Mouse (Mus musculus) adrenal gland, postnatal 36 days (tissue): ENCODE measurements around the gene 2010003K11Rik. TPM values are rescaled to one million over a fixed set of nuclear protein-coding genes. Genes with fewer than 3 reads are reported as not detected.
"Not testable (repeated sequence)": the region's sequence is repeated elsewhere in the genome, so short reads cannot be mapped to it uniquely, and the experiment has no call there.

Source experiments
- DNase-seq, 2 experiments: peaks; one replicate each; pipeline ENCODE4 v3.0.0; 2021; ENCODE audit warnings: mixed read lengths in 1 of 2
- total RNA-seq, 2 experiments: library from RNA; stranded (reverse); gene quantifications; 2 replicates each; pipeline ENCODE4 v1.2.3; 2021

Gene 2010003K11Rik
- total RNA-seq, 2 experiments from 2014 or later = 25.2 to 36.9 TPM

- no peak for DNase-seq
These were observed 36.4 kb downstream of the 2010003K11Rik start for GRCm38 (mm10) chr19:4461981-4462380.

DNA sequence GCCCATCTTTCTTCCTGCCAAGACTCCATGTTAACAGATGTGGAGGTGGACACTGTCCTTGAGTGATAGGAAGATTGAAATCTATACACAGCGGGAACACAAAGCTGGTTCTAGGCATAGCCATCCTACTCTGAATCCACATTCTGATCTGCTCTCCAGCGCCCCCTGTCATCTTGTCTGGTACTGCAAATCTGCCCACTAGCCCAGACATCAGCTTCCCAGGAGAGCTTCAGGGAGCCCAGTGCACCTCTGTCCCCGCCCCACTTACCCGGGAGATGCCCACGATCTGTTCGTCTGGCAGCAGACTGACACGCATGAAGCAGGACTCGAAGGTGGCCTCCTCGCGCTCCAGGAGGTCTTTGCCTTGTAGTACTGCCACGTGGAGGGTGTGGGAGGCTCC is 42.2 kb downstream of the 2010003K11Rik start:
- DNase-seq = peak; percentile 67 to 74

DNA sequence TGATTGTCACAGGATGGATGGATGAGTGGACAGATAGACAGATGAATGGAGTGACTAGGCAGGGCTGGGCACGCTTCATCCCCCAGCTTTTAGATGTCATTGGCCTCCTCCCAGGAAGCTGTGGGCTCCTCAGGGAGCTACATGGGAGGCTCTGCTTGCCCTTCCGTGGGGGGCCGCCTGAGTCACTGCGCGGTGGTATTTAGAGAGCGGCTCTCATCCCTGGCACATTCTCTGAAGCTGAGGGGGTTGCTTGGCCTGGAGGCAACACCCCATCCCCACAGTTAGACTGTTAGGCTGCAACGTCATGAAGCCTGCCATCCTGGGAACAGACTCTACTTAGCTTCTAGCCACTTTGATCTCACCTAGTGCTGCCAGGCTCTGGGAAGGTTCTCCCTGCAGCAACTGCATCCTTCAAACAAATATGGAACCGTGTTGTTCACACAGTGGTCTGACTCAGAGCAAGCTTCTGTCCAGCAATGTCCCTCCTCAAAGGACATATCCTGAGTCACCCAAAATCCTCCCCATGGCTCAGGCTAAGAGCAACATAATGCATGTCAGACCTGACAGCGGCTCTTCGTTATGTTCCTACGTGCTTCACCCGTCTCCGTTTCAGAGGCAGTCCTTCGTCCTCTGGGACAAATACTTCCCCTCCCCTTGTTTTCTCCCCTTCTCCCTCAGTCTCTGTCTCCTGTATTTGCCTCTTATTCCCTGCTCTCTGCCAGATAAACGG is 43.1 kb downstream of the 2010003K11Rik start:
- peak; percentile 44 to 60 for DNase-seq

GRCm38 (mm10) chr19:4454040-4454439 is 44.3 kb downstream of the 2010003K11Rik start:
- not testable (repeated sequence) for DNase-seq

- DNase-seq = no peak
These were observed 45.9 kb downstream of the 2010003K11Rik start for GRCm38 (mm10) chr19:4452525-4452924.

DNA sequence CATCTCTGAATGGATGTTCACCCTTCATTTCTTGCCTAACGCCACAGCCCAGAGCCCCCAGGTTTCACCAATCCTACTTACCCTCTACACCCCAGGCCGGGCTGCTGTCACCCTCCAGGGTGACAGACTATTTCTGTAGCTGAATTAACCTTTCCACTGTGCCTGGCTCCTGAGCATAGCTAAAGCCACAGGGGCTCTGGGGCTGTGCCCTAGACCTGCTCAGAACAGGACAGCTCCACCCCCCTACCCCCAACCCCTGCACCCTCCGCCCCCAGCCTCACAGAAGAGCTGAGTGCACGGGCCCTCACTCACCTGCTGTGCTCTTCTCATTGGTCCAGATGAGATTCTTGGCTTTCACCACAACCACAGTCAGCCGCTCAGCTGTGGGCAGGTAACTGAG is 46.4 kb downstream of the 2010003K11Rik start:
- DNase-seq = no peak

GRCm38 (mm10) chr19:4451098-4451497 is 47.3 kb downstream of the 2010003K11Rik start:
- DNase-seq = no peak

DNA sequence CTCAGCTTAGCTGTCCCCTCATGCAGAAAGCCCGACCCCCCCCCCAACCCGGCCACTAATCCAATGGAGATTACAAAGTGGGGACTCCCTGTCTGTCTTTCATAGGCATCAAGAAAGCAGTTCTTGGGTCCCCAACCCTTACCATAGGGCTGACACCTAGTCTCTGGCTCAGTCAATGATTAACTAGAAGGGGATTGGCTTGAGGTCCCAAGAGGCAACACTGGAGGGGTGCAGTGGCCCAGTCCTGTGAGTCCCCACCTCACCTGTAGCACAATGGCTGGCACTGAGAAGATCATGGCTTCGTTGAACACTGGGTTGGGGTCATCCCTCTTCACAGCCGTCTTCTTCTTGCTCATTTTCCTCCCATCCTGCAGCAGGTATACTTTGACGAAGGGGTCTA is 47.7 kb downstream of the 2010003K11Rik start:
- DNase-seq = no peak

DNA sequence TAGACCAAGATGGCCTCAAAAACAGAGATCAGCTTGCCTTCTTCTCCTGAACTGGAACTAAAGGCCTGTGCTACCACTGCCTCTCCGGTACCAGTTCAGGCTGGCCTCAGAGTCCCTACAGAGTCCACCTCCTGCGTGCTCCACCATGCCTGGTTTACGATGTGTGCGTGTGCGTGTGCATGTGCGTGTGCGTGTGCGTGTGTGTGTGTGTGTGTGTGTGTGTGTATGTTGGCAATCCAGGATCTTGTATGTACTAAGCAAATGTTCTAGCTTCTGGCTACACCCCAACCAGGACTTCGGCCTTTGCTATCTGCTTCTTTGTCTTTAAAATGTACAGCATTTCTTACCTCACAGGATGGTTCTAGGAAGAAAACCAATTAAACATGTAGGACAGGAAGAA is 49.2 kb downstream of the 2010003K11Rik start:
- no peak for DNase-seq

GRCm38 (mm10) chr19:4447445-4447844 is 50.9 kb downstream of the 2010003K11Rik start:
- no peak for DNase-seq

Other genes with a start within 250 kb of the 2010003K11Rik start
- 10 to 100 TPM; 28.1 to 30.1 TPM for gene Ssh3, start 229.4 kb downstream of the 2010003K11Rik start, total RNA-seq
- gene Ankrd13d, start 215.4 kb downstream of the 2010003K11Rik start, total RNA-seq = 1 to 10 TPM; 2.4 to 2.8 TPM
- gene Grk2, start 192.4 kb downstream of the 2010003K11Rik start, total RNA-seq = 10 to 100 TPM; 48.1 to 53.1 TPM
- 100 to 1,000 TPM in 1 of 2 experiments, 10 to 100 TPM in 1; 86.7 to 107 TPM for gene Kdm2a, start 100.3 kb downstream of the 2010003K11Rik start, total RNA-seq
- gene Rhod, start 59.2 kb downstream of the 2010003K11Rik start, total RNA-seq = 10 to 100 TPM; 25.8 to 26.8 TPM
- gene Syt12, start 21.1 kb downstream of the 2010003K11Rik start, total RNA-seq = 10 to 100 TPM; 66.1 to 69.9 TPM
- 100 to 1,000 TPM; 683 to 762 TPM for gene Pcx, start 11.9 kb upstream of the 2010003K11Rik start, total RNA-seq
- 1 to 10 TPM; 5.5 to 6.9 TPM for gene Lrfn4, start 117.1 kb upstream of the 2010003K11Rik start, total RNA-seq
- gene Rce1, start 127.1 kb upstream of the 2010003K11Rik start, total RNA-seq = 10 to 100 TPM; 36.2 to 38.3 TPM
- gene Gm960, start 200.1 kb upstream of the 2010003K11Rik start, total RNA-seq = under 1 TPM in 1 of 2 experiments, not detected in 1; 0.13 TPM
- gene Sptbn2, start 212.6 kb upstream of the 2010003K11Rik start, total RNA-seq = under 1 TPM; 0.49 to 0.53 TPM